Mouse (Mus musculus): ENCODE measurements around the gene Pars2. TPM values are rescaled to one million over a fixed set of nuclear protein-coding genes. Genes with fewer than 3 reads are reported as not detected.
A peak's percentile ranks its signal among the peaks of the same experiment; 100 is the strongest.

The Pars2 gene
- polyA plus RNA-seq, 1 experiment from 2014 or later = 9.3 TPM

DNA sequence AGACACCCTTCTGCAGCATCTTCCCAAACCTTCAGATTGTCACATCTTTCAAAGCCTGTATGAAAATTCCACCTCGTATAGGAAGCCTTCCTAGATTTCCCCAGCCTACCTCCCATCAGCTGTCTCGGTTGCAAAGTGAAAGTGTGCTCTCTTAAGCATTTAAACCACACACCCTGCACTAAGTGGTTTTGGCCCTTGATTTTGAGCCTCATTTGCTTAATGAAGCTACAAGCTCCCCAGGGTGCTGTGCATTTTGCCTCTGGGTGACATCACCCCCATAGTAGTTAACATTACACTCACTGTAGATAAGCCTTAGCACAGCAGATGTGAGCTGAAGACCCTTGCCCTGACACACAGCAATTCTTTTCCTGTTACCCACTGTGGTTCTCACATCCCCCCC, 30.1 kb downstream of the Pars2 start:
- no peak overlapping the region for H3K4me2 ChIP-seq (ENCODE audit: low read length)
- H3K36me3 ChIP-seq (ENCODE audit: control insufficient read depth, insufficient read depth, low read length) = peaks cover 7% of the 10 kb centered on the region
- 45% methylated on average over 2 of the region's 2 CpGs for WGBS
- no peak for ATAC-seq
- H3K4me1 ChIP-seq (ENCODE audit: control insufficient read depth, insufficient read depth, low read depth, low read length) = peaks cover 7% of the 10 kb centered on the region
- no peaks in the 10 kb centered on the region for H3K27me3 ChIP-seq (replicated peaks; ENCODE audit: control insufficient read depth, insufficient read depth, low read length)
- H3K9ac ChIP-seq (ENCODE audit: low read depth, low read length) = no peak overlapping the region
- no peak overlapping the region for H3K27ac ChIP-seq (ENCODE audit: low read depth, low read length)
- no peak overlapping the region for H3K4me3 ChIP-seq (ENCODE audit: low read length)
- H3K9me3 ChIP-seq (ENCODE audit: control insufficient read depth, low read length) = no peaks in the 10 kb centered on the region

DNA sequence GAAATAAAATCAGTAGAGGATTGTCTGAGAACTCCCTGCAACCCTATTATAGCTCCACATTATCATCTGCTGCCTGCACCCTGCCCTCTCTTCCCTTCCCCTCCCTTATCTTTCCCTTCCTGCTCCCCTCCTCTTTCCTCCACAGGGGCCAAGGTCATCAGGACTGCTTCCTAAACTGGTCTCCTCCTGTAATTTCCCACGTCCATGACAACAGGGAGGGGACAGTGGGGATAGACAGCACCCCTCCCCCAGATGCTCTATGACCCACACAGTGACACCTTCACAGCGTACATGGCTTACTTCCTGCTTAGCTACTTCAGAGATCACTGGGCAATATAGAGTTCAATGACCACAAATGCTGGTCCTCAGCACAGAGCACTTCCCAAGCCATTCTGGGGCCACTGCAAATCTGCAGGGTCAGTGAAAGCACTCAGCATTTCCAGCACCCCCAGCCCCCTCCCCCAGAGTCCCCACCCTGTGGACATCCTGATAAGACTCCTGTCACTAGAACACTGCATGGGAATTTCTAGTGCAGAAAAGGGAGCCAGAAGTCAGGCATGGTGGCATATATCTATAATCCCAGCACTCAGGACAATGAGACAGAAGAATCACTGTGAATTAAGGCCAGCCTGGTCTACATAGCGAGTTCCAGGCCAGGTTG, 37.9 kb downstream of the Pars2 start:
- no peaks in the 10 kb centered on the region for H3K4me1 ChIP-seq (ENCODE audit: control insufficient read depth, insufficient read depth, low read depth, low read length)
- ATAC-seq = no peak
- H3K36me3 ChIP-seq (ENCODE audit: control insufficient read depth, insufficient read depth, low read length) = no peaks in the 10 kb centered on the region
- H3K27me3 ChIP-seq (replicated peaks; ENCODE audit: control insufficient read depth, insufficient read depth, low read length) = no peaks in the 10 kb centered on the region
- no peak overlapping the region for H3K27ac ChIP-seq (ENCODE audit: low read depth, low read length)
- 62% methylated on average over 3 of the region's 3 CpGs for WGBS
- H3K4me3 ChIP-seq (ENCODE audit: low read length) = no peak overlapping the region
- no peak overlapping the region for H3K9ac ChIP-seq (ENCODE audit: low read depth, low read length)
- H3K4me2 ChIP-seq (ENCODE audit: low read length) = no peak overlapping the region
- H3K9me3 ChIP-seq (ENCODE audit: control insufficient read depth, low read length) = no peaks in the 10 kb centered on the region

DNA sequence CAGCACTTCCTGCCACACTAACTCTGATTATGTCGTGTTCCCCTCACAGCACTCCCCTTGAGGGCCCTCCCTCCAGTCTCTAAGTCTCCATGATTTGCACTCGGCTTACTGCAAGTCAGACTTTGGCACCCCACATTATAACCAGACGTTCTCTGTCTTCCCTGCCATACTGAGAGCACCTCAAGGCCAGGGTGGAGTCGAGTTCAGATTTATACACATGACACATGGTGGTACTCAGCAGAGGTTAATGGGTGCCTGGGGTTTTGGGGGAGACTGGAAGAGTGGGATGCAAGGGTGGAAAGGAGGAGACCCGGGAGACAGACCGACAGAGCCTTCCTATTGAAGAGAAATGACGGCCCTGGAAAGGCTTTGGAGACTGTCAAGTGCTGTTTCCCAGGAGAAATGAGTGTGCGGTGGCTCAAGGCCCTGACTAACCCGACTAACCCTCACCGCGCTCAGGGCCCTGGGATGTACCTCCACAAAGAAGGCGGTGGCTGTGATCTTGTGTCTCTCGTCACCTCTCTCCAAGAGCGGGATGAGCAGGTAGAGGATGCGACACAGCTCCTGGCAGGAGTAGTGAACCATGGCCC, 43.1 kb downstream of the Pars2 start:
- 86% methylated on average over 15 of the region's 15 CpGs for WGBS
- no peaks in the 10 kb centered on the region for H3K27me3 ChIP-seq (replicated peaks; ENCODE audit: control insufficient read depth, insufficient read depth, low read length)
- H3K4me2 ChIP-seq (ENCODE audit: low read length) = no peak overlapping the region
- H3K9ac ChIP-seq (ENCODE audit: low read depth, low read length) = no peak overlapping the region
- H3K9me3 ChIP-seq (ENCODE audit: control insufficient read depth, low read length) = no peaks in the 10 kb centered on the region
- no peak overlapping the region for H3K27ac ChIP-seq (ENCODE audit: low read depth, low read length)
- H3K4me1 ChIP-seq (ENCODE audit: control insufficient read depth, insufficient read depth, low read depth, low read length) = no peaks in the 10 kb centered on the region; the same call in 1 of the 2 replicates
- no peaks in the 10 kb centered on the region for H3K36me3 ChIP-seq (ENCODE audit: control insufficient read depth, insufficient read depth, low read length)
- no peak overlapping the region for H3K4me3 ChIP-seq (ENCODE audit: low read length)
- no peak for ATAC-seq

DNA sequence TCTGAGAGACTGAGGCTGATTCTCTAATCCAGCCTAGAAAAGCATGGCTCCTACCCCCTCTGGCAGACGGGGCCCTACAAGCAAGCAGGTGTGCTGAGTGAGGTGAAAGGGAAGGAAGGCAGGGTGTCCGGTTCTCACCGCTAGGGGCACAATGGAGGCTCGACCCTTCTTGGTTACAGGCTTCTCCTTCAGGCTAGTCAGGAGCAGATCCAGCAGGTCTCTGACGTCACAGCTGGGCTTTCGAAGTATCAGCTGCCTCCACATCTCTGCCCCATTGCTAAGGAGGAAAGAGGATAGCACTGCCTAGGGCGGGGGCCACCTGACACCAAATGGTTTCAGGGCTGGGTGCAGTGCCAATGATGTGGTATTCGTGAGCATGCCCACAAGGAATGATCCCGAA, 49.1 kb downstream of the Pars2 start:
- Histone ChIP-seq H3K36me3 (ENCODE audit: control insufficient read depth, insufficient read depth, low read length) (no peaks in the 10 kb centered on the region), H3K4me2 (ENCODE audit: low read length) (no peak overlapping the region), H3K4me3 (ENCODE audit: low read length) (no peak overlapping the region), H3K9ac (ENCODE audit: low read depth, low read length) (no peak overlapping the region), H3K27ac (ENCODE audit: low read depth, low read length) (peak overlapping the region; percentile 57), H3K27me3 (replicated peaks; ENCODE audit: control insufficient read depth, insufficient read depth, low read length) (no peaks in the 10 kb centered on the region), H3K4me1 (ENCODE audit: control insufficient read depth, insufficient read depth, low read depth, low read length) (peaks cover 24% of the 10 kb centered on the region), H3K9me3 (ENCODE audit: control insufficient read depth, low read length) (no peaks in the 10 kb centered on the region)
- 19% methylated on average over 9 of the region's 9 CpGs for WGBS
- ATAC-seq = no peak

DNA sequence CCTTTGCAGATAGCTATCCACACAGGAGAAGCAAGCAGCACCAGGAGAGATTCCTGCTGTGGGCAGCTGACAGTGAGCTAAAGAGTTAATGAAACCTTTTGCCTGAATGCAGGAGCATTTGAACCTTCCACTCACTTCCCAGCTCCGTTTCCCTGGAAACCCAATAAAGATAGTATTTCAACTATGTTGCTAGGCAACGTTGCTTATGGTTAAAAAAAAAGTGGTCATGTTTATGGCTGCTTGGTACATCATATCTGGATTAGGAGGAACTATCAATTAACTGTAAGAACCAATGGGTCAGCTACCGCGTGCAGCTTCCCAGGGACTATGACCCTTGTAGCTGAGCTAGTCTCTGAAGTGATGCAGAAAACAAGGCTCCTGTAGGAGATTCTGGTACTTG, 49.9 kb downstream of the Pars2 start:
- 39% methylated on average over 4 of the region's 4 CpGs for WGBS
- Histone ChIP-seq H3K4me1 (ENCODE audit: control insufficient read depth, insufficient read depth, low read depth, low read length) (peaks cover 32% of the 10 kb centered on the region), H3K9me3 (ENCODE audit: control insufficient read depth, low read length) (no peaks in the 10 kb centered on the region), H3K27me3 (replicated peaks; ENCODE audit: control insufficient read depth, insufficient read depth, low read length) (no peaks in the 10 kb centered on the region), H3K4me2 (ENCODE audit: low read length) (0 out of 2 replicates have a peak overlapping the region, but pooled peaks have one; percentile 14), H3K27ac (ENCODE audit: low read depth, low read length) (peak overlapping the region; percentile 57), H3K4me3 (ENCODE audit: low read length) (no peak overlapping the region), H3K36me3 (ENCODE audit: control insufficient read depth, insufficient read depth, low read length) (no peaks in the 10 kb centered on the region), H3K9ac (ENCODE audit: low read depth, low read length) (no peak overlapping the region; the same call in 1 of the 2 replicates)
- no peak for ATAC-seq

DNA sequence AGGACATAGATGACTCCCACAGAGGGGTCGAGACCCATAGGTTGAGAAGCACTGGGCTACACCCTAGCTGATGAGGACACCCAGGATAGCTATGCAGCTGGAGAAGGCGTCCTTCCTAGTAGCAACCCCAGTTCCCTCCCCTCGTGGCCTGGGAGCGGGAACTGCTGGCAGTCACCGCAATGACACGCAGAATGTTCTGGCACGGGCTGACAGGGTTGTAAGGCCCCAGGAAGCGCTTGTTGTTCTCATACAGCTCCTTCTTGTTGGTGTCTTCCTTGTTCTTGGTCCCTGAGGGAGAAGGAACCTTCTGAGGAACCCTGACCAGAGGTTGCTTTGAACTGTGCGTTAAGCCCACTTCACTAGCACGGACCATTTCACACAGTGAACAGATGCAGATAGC, 53.1 kb downstream of the Pars2 start:
- peak overlapping the region; percentile 67 for H3K27ac ChIP-seq (ENCODE audit: low read depth, low read length)
- 71% methylated on average over 10 of the region's 10 CpGs for WGBS

DNA sequence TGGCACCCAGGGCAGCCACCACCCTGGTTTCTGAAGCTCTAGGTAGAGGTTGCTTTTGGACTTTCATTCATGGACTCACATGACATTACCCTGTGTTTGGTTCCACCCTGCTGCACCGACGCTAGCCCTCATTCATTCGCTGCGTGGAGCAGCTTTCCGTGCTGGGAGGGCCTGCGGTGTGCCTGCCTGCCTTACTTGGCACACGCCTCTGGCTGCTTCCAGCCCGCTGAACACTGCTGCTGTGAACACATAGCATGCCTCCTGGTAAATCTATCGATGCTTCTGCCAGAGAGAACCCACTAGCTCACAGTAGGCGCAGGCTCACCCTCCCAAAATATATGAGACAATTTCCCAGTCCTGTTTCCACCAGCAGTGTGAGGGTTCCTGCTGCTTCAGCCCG, 53.5 kb downstream of the Pars2 start:
- no peaks in the 10 kb centered on the region for H3K36me3 ChIP-seq (ENCODE audit: control insufficient read depth, insufficient read depth, low read length)
- peak overlapping the region; percentile 13; the same call in 1 of the 2 replicates for H3K9ac ChIP-seq (ENCODE audit: low read depth, low read length)
- peak; percentile 60 for ATAC-seq
- H3K4me3 ChIP-seq (ENCODE audit: low read length) = no peak overlapping the region
- no peak overlapping the region for H3K4me2 ChIP-seq (ENCODE audit: low read length)
- no peaks in the 10 kb centered on the region; the same call in 1 of the 2 replicates for H3K27me3 ChIP-seq (replicated peaks; ENCODE audit: control insufficient read depth, insufficient read depth, low read length)
- 27% methylated on average over 11 of the region's 11 CpGs for WGBS
- peak overlapping the region; percentile 67 for H3K27ac ChIP-seq (ENCODE audit: low read depth, low read length)
- peaks cover 32% of the 10 kb centered on the region for H3K4me1 ChIP-seq (ENCODE audit: control insufficient read depth, insufficient read depth, low read depth, low read length)
- no peaks in the 10 kb centered on the region for H3K9me3 ChIP-seq (ENCODE audit: control insufficient read depth, low read length)

More for the DNA sequence above, 53.1 kb downstream of the Pars2 start:
- H3K4me2 ChIP-seq (ENCODE audit: low read length) = no peak overlapping the region
- no peaks in the 10 kb centered on the region for H3K36me3 ChIP-seq (ENCODE audit: control insufficient read depth, insufficient read depth, low read length)
- no peak; the same call in 1 of the 2 replicates for ATAC-seq
- no peaks in the 10 kb centered on the region for H3K9me3 ChIP-seq (ENCODE audit: control insufficient read depth, low read length)
- no peak overlapping the region for H3K4me3 ChIP-seq (ENCODE audit: low read length)
- peaks cover 32% of the 10 kb centered on the region for H3K4me1 ChIP-seq (ENCODE audit: control insufficient read depth, insufficient read depth, low read depth, low read length)
- no peaks in the 10 kb centered on the region for H3K27me3 ChIP-seq (replicated peaks; ENCODE audit: control insufficient read depth, insufficient read depth, low read length)
- H3K9ac ChIP-seq (ENCODE audit: low read depth, low read length) = no peak overlapping the region

Other genes starting within 250 kb of the Pars2 start
- gene Pcsk9, start 186.7 kb upstream of the Pars2 start, polyA plus RNA-seq (2015; fragmentation: Nextera tagmentation; extraction: Ambion mirVana) = 11.2 and 11.4 TPM in 2 replicates
- gene Bsnd, start 158.8 kb upstream of the Pars2 start, polyA plus RNA-seq (2015; fragmentation: Nextera tagmentation; extraction: Ambion mirVana) = not detected in 2 replicates
- 4.0 and 5.3 TPM in 2 replicates for gene Dhcr24, start 90.0 kb upstream of the Pars2 start, polyA plus RNA-seq (2015; fragmentation: Nextera tagmentation; extraction: Ambion mirVana)
- gene Lexm, start 33.8 kb upstream of the Pars2 start, polyA plus RNA-seq (2015; fragmentation: Nextera tagmentation; extraction: Ambion mirVana) = 0.17 TPM in 1 of 2 replicates, not detected in the other
- 1.5 and 1.6 TPM in 2 replicates for gene Ttc22, start 28.6 kb upstream of the Pars2 start, polyA plus RNA-seq (2015; fragmentation: Nextera tagmentation; extraction: Ambion mirVana)
- gene Ttc4, start 27.9 kb downstream of the Pars2 start, polyA plus RNA-seq (2015; fragmentation: Nextera tagmentation; extraction: Ambion mirVana) = 140 and 152 TPM in 2 replicates
- gene Mroh7, start 79.9 kb downstream of the Pars2 start, polyA plus RNA-seq (2015; fragmentation: Nextera tagmentation; extraction: Ambion mirVana) = 0.41 and 1.2 TPM in 2 replicates
- gene Fam151a, start 82.8 kb downstream of the Pars2 start, polyA plus RNA-seq (2015; fragmentation: Nextera tagmentation; extraction: Ambion mirVana) = not detected in 2 replicates
- 2.7 and 3.2 TPM in 2 replicates for gene Acot11, start 153.9 kb downstream of the Pars2 start, polyA plus RNA-seq (2015; fragmentation: Nextera tagmentation; extraction: Ambion mirVana)

Data from hindbrain, embryonic 16.5 days (tissue).